Mouse (Mus musculus) monocyte, adult 2 months (primary cell): Measurements from ENCODE around the gene Kctd11.
"Not testable (repeated sequence)": the region's sequence is repeated elsewhere in the genome, so short reads cannot be mapped to it uniquely, and the experiment has no call there.

ENCODE experiments used
- DNase-seq, 2 experiments: peaks; one replicate each; pipeline ENCODE4 v3.0.0; 2022; ENCODE audit warnings: low spot score in 2 of 2, low read depth in 1 of 2

The Kctd11 gene

GRCm38 (mm10) chr11:69880853-69881603 is at the start of gene Kctd11:
TSS of gene Kctd11 (minus strand) at chr11:69881406.
- peak; percentile 49 to 64 for DNase-seq

GRCm38 (mm10) chr11:69930176-69930575 is 49.0 kb upstream of the Kctd11 start:
- DNase-seq = not testable (repeated sequence)

DNA sequence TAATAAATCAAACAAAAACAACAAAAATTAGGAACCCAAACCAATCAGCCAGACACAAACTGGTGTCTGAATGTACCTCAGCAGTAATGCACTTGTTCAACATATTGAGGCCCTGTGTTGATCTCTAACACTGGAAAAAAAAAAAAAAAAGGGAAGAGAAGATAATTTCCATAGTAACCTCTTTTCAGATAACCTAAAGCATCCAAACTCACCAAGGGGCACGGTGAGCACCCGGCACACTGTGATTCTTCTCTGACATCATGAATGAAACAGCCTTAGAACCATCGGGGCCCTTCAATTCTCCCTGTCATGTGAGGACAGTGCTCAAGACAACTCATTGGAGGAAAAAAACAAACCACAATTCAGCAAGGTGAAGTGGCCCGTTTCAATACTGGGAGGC is 48.5 kb upstream of the Kctd11 start:
- DNase-seq = no peak

DNA sequence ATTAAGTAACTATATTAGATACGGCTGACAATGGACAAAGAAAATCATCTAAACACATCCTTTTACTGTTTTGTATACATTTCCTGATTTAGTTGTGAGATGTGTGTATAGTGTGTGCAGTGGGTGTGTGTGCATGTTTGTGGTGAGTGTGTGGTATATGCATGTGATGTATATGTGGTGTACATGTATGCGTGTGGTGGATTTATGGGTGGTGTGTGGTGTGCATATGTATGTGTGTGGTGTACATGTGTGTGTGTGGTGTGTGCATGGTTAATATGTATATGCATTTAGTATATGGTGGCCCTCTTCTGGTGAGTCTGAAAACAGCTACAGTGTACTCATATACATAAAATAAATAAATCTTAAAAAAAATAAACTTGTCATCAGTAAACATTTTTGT is 46.3 kb upstream of the Kctd11 start:
- DNase-seq = no peak

GRCm38 (mm10) chr11:69922796-69923195 is 41.6 kb upstream of the Kctd11 start:
- no peak for DNase-seq

DNA sequence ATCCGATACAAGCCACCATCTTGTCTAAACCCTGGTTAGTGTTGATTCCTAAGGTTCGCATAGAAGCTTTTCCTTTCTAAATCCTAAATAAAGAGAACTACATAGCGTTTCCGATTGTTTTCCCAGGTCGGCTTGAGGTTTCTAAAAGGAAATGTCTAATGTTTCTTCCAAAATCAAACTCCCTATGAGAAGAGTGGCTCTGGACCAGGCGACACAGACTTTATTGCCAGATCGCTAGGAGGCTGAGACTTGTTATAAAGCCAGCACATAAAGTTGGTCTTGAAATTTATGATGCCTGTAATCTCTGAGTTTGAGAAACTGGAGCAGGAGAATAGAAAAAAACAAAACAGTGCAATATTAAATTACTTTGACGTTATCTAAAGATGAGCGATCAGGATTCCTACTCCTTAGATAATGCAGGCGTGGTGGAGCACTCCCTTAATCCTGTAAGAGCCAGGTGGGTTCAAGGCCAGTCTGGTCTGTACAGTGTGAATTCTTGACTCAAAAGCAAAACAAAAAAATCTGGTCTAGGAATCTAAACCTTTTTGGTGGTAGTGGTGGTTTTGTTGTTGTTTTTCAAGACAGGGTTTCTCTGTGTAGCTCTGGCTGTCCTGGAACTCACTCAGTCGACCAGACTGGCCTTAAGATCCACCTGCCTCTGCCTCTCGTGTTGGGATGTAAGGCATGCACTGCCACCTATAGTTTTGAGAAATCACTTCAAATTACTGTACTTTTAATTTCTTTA is 41.0 kb upstream of the Kctd11 start:
- no peak for DNase-seq

GRCm38 (mm10) chr11:69921114-69922011 is 40.2 kb upstream of the Kctd11 start, which contains the start of gene Eif5a:
TSS of gene Eif5a (minus strand) at chr11:69921958.
- DNase-seq = peak; percentile 100

- no peak for DNase-seq
Measured at GRCm38 (mm10) chr11:69920266-69921031, 39.2 kb upstream of the Kctd11 start.

DNA sequence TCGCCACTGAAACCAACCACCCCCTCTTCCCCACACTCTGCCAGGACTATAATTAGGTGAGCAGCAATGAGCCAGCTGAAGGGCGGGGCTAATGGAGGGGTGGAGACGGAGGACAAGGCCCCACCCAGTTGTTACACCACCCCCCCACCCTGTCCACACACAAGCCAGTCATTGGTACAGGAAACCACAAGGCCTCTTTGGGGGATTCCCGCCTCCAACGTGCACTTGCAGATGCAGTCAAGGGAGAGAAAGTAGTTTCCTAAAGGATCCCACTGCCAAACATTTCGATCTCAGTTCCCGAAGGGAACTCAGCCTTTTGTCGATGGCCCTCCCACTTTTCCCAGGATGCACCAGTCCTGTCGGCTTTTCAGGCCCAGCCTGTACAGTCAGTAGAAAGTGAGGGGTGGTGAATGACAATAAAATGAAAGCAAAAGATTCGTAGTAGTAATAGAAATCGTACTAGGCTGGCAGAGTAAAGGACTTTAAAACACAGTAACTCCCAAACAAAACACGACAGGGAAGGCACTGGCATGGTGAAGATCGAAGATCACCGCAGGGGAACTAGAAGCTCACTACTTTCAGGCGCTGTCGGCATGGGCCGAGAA is 38.6 kb upstream of the Kctd11 start:
- DNase-seq = peak; percentile 65 to 75

DNA sequence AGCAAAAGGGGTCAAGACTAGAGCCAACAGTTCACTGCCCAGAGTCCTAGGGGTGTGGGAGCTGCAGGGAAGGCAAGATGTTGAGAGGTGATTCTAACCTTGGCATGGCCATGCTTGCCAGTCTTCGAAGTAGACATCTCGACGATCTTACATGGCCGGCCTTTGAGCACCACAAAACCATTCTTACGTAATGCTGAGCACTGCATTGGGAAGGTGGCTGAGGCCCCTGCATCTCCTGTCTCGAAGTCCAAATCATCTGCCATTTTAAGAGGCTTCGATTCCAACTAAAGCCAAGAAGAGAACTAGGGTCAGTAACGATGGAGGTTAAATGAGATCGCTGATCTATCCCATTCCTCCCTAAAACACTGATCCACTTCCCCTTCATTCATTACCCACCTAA is 37.8 kb upstream of the Kctd11 start:
- DNase-seq = no peak

DNA sequence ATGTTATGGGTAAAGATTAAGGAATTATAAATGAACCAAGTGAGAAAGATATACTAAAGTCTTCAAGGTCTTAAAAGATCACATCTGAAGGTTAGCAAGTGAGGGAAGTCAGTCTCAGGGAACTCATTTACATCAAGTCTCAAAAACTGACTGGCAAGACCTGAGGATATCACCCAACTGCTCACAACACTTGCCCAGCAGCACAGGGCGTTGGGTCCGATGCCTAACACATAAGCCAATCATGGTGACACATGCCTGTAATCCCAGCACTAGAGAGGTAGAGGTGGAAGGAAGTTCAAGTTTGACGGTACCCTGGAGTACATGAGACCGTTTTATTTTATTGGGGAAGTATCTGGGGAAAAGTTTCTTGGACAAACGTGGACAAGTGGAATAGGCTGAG is 36.9 kb upstream of the Kctd11 start:
- no peak for DNase-seq

DNA sequence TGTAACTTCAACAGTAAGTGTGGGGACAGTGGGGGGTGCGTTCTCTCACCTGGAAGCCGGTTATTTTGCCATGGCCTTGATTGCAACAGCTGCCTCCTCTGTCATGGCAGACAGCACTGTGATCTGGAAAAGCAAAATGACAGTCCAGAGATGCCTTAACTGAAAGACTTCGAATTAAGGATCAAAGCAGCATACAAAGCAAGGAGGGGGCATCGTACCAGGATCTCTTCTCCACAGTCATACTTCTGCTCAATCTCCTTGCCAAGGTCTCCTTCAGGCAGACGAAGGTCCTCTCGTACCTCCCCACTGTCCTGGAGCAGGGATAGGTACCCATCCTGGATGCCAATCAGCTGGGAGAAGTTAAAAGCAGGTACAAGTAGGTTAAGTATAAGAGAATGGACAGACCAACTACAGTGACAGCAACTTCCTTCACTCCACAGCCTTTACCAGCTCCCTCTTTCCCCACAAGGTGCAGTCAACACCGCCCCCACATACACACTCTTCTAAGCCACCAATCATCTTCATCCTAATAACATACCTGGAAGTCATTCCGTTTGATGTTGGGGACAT is 36.3 kb upstream of the Kctd11 start:
- DNase-seq = no peak

GRCm38 (mm10) chr11:69916652-69917378 is 35.6 kb upstream of the Kctd11 start:
- DNase-seq = not testable (repeated sequence)

GRCm38 (mm10) chr11:69915667-69916627 is 34.7 kb upstream of the Kctd11 start:
- no peak for DNase-seq

GRCm38 (mm10) chr11:69914917-69915430 is 33.8 kb upstream of the Kctd11 start:
- DNase-seq = no peak

DNA sequence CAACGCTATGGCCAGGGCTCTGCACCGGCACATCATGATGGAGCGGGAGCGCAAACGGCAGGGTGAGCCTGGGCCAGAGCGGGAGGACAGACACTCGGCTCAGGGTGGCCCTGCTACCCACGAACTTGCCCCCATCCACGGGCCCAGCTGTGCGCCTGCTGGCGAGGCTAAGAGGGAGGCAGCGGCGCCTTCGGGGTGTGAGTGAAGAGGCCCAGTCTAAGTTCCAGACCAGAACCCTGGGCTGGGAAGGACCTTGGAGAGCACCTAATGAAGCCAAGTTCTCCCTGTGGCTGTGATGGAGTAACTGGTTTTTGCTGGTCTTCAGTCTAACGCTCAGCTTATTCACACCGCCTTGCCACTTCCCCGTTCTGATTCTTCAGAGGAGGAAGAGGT is 33.2 kb upstream of the Kctd11 start:
- DNase-seq = no peak

GRCm38 (mm10) chr11:69913554-69914371 is 32.6 kb upstream of the Kctd11 start, which contains the start of gene Gps2:
TSS of gene Gps2 (plus strand) at chr11:69913888.
- DNase-seq = peak in 1 of 2 experiments; percentile 83
